Mouse (Mus musculus): Measurements from ENCODE around the gene Derl3. TPM values are rescaled to one million over a fixed set of nuclear protein-coding genes. Genes with fewer than 3 reads are reported as not detected.
A peak's percentile ranks its signal among the peaks of the same experiment; 100 is the strongest.

Gene Derl3
- polyA plus RNA-seq, 1 experiment from 2014 or later, result 2.6 TPM

- Histone ChIP-seq H3K27me3 (peaks cover 44% of the 10 kb centered on the region), H3K4me2 (peak within 1 kb of the TSS; percentile 89), H3K4me1 (peaks cover 34% of the 10 kb centered on the region), H3K9me3 (no peaks in the 10 kb centered on the region), H3K4me3 (peak within 1 kb of the TSS; percentile 50), H3K36me3 (no peaks in the 10 kb centered on the region), H3K9ac (peak within 1 kb of the TSS; percentile 60), H3K27ac (no peak within 1 kb of the TSS)
- peak; percentile 27; the same call in 1 of the 2 replicates for ATAC-seq (ENCODE audit: insufficient number of reproducible peaks, insufficient read depth, low FRiP score, low TSS enrichment, low read depth)
- WGBS, result 1% methylated on average over 49 of the region's 51 CpGs
These were observed 42.7 kb downstream of the Derl3 start, which contains the start of gene Mmp11 for GRCm38 (mm10) chr10:75935680-75936541. Gene Mmp11, minus strand, starts transcription at chr10:75936496.

- H3K27ac ChIP-seq, result no peak overlapping the region
- H3K4me2 ChIP-seq, result no peak overlapping the region
- peaks cover 38% of the 10 kb centered on the region for H3K27me3 ChIP-seq
- H3K9ac ChIP-seq, result no peak overlapping the region
- H3K36me3 ChIP-seq, result no peaks in the 10 kb centered on the region
- no peaks in the 10 kb centered on the region for H3K9me3 ChIP-seq
- 37% methylated on average over 18 of the region's 18 CpGs for WGBS
- ATAC-seq (ENCODE audit: insufficient number of reproducible peaks, insufficient read depth, low FRiP score, low TSS enrichment, low read depth), result no peak
- H3K4me3 ChIP-seq, result no peak overlapping the region
- peaks cover 23% of the 10 kb centered on the region for H3K4me1 ChIP-seq
These were observed 43.9 kb downstream of the Derl3 start for GRCm38 (mm10) chr10:75936909-75937667.

GRCm38 (mm10) chr10:75937851-75938643 lies 44.8 kb downstream of the Derl3 start:
- no peak for ATAC-seq (ENCODE audit: insufficient number of reproducible peaks, insufficient read depth, low FRiP score, low TSS enrichment, low read depth)
- H3K27ac ChIP-seq, result no peak overlapping the region
- no peaks in the 10 kb centered on the region for H3K9me3 ChIP-seq
- H3K36me3 ChIP-seq, result no peaks in the 10 kb centered on the region
- no peak overlapping the region for H3K4me3 ChIP-seq
- H3K4me2 ChIP-seq, result no peak overlapping the region
- WGBS, result 56% methylated on average over 10 of the region's 10 CpGs
- H3K9ac ChIP-seq, result no peak overlapping the region
- peaks cover 15% of the 10 kb centered on the region for H3K4me1 ChIP-seq
- H3K27me3 ChIP-seq, result peaks cover 38% of the 10 kb centered on the region

GRCm38 (mm10) chr10:75939481-75940234 lies 46.4 kb downstream of the Derl3 start:
- WGBS, result 48% methylated on average over 9 of the region's 9 CpGs
- no peak overlapping the region for H3K4me3 ChIP-seq

GRCm38 (mm10) chr10:75940520-75940919 lies 47.3 kb downstream of the Derl3 start, which contains the start of gene Gm867:
Gene Gm867, minus strand, starts transcription at chr10:75940672.
- WGBS, result 85% methylated on average over 5 of the region's 5 CpGs
- H3K36me3 ChIP-seq, result no peaks in the 10 kb centered on the region
- no peak within 1 kb of the TSS for H3K9ac ChIP-seq
- peaks cover 28% of the 10 kb centered on the region for H3K27me3 ChIP-seq
- H3K4me2 ChIP-seq, result no peak within 1 kb of the TSS
- H3K9me3 ChIP-seq, result no peaks in the 10 kb centered on the region
- peaks cover 8% of the 10 kb centered on the region for H3K4me1 ChIP-seq
- H3K4me3 ChIP-seq, result no peak within 1 kb of the TSS
- ATAC-seq (ENCODE audit: insufficient number of reproducible peaks, insufficient read depth, low FRiP score, low TSS enrichment, low read depth), result no peak
- no peak within 1 kb of the TSS for H3K27ac ChIP-seq

More at GRCm38 (mm10) chr10:75939481-75940234, 46.4 kb downstream of the Derl3 start:
- no peak for ATAC-seq (ENCODE audit: insufficient number of reproducible peaks, insufficient read depth, low FRiP score, low TSS enrichment, low read depth)
- H3K9me3 ChIP-seq, result no peaks in the 10 kb centered on the region
- H3K9ac ChIP-seq, result no peak overlapping the region
- peaks cover 37% of the 10 kb centered on the region for H3K27me3 ChIP-seq
- no peak overlapping the region for H3K4me2 ChIP-seq
- H3K27ac ChIP-seq, result no peak overlapping the region
- peaks cover 13% of the 10 kb centered on the region for H3K4me1 ChIP-seq
- no peaks in the 10 kb centered on the region for H3K36me3 ChIP-seq

- 66% methylated on average over 9 of the region's 9 CpGs for WGBS
- Histone ChIP-seq H3K27ac (no peak overlapping the region), H3K4me3 (no peak overlapping the region), H3K36me3 (no peaks in the 10 kb centered on the region), H3K27me3 (peaks cover 21% of the 10 kb centered on the region), H3K9me3 (no peaks in the 10 kb centered on the region), H3K4me2 (no peak overlapping the region), H3K9ac (no peak overlapping the region), H3K4me1 (peaks cover under 1% of the 10 kb centered on the region)
- no peak for ATAC-seq (ENCODE audit: insufficient number of reproducible peaks, insufficient read depth, low FRiP score, low TSS enrichment, low read depth)
These were observed 48.0 kb downstream of the Derl3 start for GRCm38 (mm10) chr10:75941042-75941824.

GRCm38 (mm10) chr10:75942736-75943477 lies 49.7 kb downstream of the Derl3 start, which contains the start of gene Vpreb3:
Gene Vpreb3, plus strand, starts transcription at chr10:75943057.
- Histone ChIP-seq H3K4me1 (no peaks in the 10 kb centered on the region), H3K9me3 (no peaks in the 10 kb centered on the region), H3K9ac (no peak within 1 kb of the TSS), H3K4me2 (no peak within 1 kb of the TSS), H3K27me3 (peaks cover 4% of the 10 kb centered on the region; the same call in 1 of the 2 replicates), H3K36me3 (no peaks in the 10 kb centered on the region), H3K4me3 (no peak within 1 kb of the TSS), H3K27ac (no peak within 1 kb of the TSS)
- no peak for ATAC-seq (ENCODE audit: insufficient number of reproducible peaks, insufficient read depth, low FRiP score, low TSS enrichment, low read depth)
- 75% methylated on average over 15 of the region's 15 CpGs for WGBS

GRCm38 (mm10) chr10:75944066-75944772 lies 51.0 kb downstream of the Derl3 start:
- H3K27me3 ChIP-seq, result no peaks in the 10 kb centered on the region; the same call in 1 of the 2 replicates

GRCm38 (mm10) chr10:75945213-75945612 lies 52.0 kb downstream of the Derl3 start:
- ATAC-seq (ENCODE audit: insufficient number of reproducible peaks, insufficient read depth, low FRiP score, low TSS enrichment, low read depth), result no peak
- Histone ChIP-seq H3K27me3 (no peaks in the 10 kb centered on the region), H3K9me3 (no peaks in the 10 kb centered on the region), H3K27ac (no peak overlapping the region), H3K4me1 (no peaks in the 10 kb centered on the region; the same call in 1 of the 2 replicates), H3K4me3 (no peak overlapping the region), H3K36me3 (no peaks in the 10 kb centered on the region), H3K4me2 (no peak overlapping the region), H3K9ac (no peak overlapping the region)
- WGBS, result 93% methylated on average over 7 of the region's 7 CpGs

More at GRCm38 (mm10) chr10:75944066-75944772, 51.0 kb downstream of the Derl3 start:
- H3K4me2 ChIP-seq, result no peak overlapping the region
- H3K36me3 ChIP-seq, result no peaks in the 10 kb centered on the region
- 26% methylated on average over 11 of the region's 11 CpGs for WGBS
- H3K9me3 ChIP-seq, result no peaks in the 10 kb centered on the region
- no peaks in the 10 kb centered on the region for H3K4me1 ChIP-seq
- no peak overlapping the region for H3K4me3 ChIP-seq
- no peak overlapping the region for H3K9ac ChIP-seq
- ATAC-seq (ENCODE audit: insufficient number of reproducible peaks, insufficient read depth, low FRiP score, low TSS enrichment, low read depth), result no peak
- no peak overlapping the region for H3K27ac ChIP-seq

All from embryonic facial prominence, embryonic 13.5 days (tissue).